Mouse (Mus musculus) heart, embryonic 13.5 days (tissue): ENCODE results near the gene Aebp1. TPM values are rescaled to one million over a fixed set of nuclear protein-coding genes. Genes with fewer than 3 reads are reported as not detected.
A peak's percentile ranks its signal among the peaks of the same experiment; 100 is the strongest.

ENCODE experiments used
- ATAC-seq: fragments of 200-750 bp; cut with Nextera tagmentation; 2 replicates; pipeline ENCODE4 v1.8.0; 2017; ENCODE audit warnings: moderate TSS enrichment; ENCODE audit not compliant: insufficient number of reproducible peaks, low FRiP score, low TSS enrichment; ENCODE audit errors: extremely low read depth
- H3K27ac ChIP-seq: fragments of 300-500 bp; sonication (generic); replicated peaks from 2 replicates; pipeline ENCODE4 v1.5.1; 2015; ENCODE audit warnings: moderate library complexity, mild to moderate bottlenecking, inconsistent platforms
- H3K27me3 ChIP-seq: fragments of 300-500 bp; sonication (generic); replicated peaks from 2 replicates; pipeline ENCODE4 v1.6.1; 2015; ENCODE audit warnings: mild to moderate bottlenecking, inconsistent platforms
- H3K36me3 ChIP-seq: fragments of 300-500 bp; sonication (generic); 2 replicates; pipeline ENCODE4 v1.6.1; 2015; ENCODE audit warnings: mild to moderate bottlenecking, inconsistent platforms
- H3K4me1 ChIP-seq: fragments of 300-500 bp; sonication (generic); 2 replicates; pipeline ENCODE4 v1.6.1; 2015; ENCODE audit warnings: inconsistent platforms
- H3K4me2 ChIP-seq: fragments of 300-500 bp; sonication (generic); 2 replicates; pipeline ENCODE4 v1.6.1; 2015; ENCODE audit warnings: inconsistent platforms, mild to moderate bottlenecking, moderate library complexity
- H3K4me3 ChIP-seq: fragments of 300-500 bp; sonication (generic); 2 replicates; pipeline ENCODE4 v1.5.1; 2015; ENCODE audit warnings: moderate library complexity, mild to moderate bottlenecking, inconsistent platforms
- H3K9ac ChIP-seq: fragments of 300-500 bp; sonication (generic); 2 replicates; pipeline ENCODE4 v1.6.1; 2015; ENCODE audit warnings: inconsistent platforms, mild to moderate bottlenecking, moderate library complexity
- H3K9me3 ChIP-seq: fragments of 300-500 bp; sonication (generic); 2 replicates; pipeline ENCODE4 v1.6.1; 2016; ENCODE audit warnings: inconsistent platforms
- WGBS: fragments of 180-500 bp; shearing (Covaris S2); methylation state at CpG from one replicate; pipeline ENCODE4 v1.1.7; 2015; ENCODE audit warnings: mixed read lengths; 5-methylcytosine and 5-hydroxymethylcytosine counted together
- polyA plus RNA-seq: library from polyadenylated mRNA; unstranded; fragments of >200 nt; fragmentation: Nextera tagmentation; extraction: Ambion mirVana; gene quantifications from 2 replicates; pipeline ENCODE4 v1.2.1, GENCODE M21; 2015

Gene Aebp1
- polyA plus RNA-seq = 32.3 and 36.1 TPM in 2 replicates

- H3K27ac ChIP-seq = no peak within 1 kb of the TSS
- WGBS = 1% methylated on average over 58 of the region's 59 CpGs
- peaks cover 17% of the 10 kb centered on the region for H3K36me3 ChIP-seq
- peak within 1 kb of the TSS; percentile 63 for H3K4me3 ChIP-seq
- H3K4me2 ChIP-seq = peak within 1 kb of the TSS; percentile 95
- H3K4me1 ChIP-seq = peaks cover 31% of the 10 kb centered on the region
- ATAC-seq = peak; percentile 38; the same call in 1 of the 2 replicates
- H3K9ac ChIP-seq = peak within 1 kb of the TSS; percentile 84
- no peaks in the 10 kb centered on the region for H3K9me3 ChIP-seq
- H3K27me3 ChIP-seq = peaks cover 35% of the 10 kb centered on the region; the same call in 1 of the 2 replicates
These were observed at the start of gene Aebp1 for GRCm38 (mm10) chr11:5861678-5862393. Gene Aebp1, plus strand, starts transcription at chr11:5861947.

GRCm38 (mm10) chr11:5813381-5813780, 48.4 kb upstream of the Aebp1 start:
- H3K36me3 ChIP-seq = no peaks in the 10 kb centered on the region
- WGBS = 77% methylated on average over 10 of the region's 10 CpGs
- no peak overlapping the region for H3K4me2 ChIP-seq
- no peak for ATAC-seq
- 0 out of 2 replicates have a peak, but pooled peaks cover 5% of the 10 kb centered on the region for H3K9me3 ChIP-seq
- no peaks in the 10 kb centered on the region for H3K4me1 ChIP-seq
- H3K27me3 ChIP-seq = no peaks in the 10 kb centered on the region
- H3K9ac ChIP-seq = no peak overlapping the region
- H3K27ac ChIP-seq = no peak overlapping the region
- H3K4me3 ChIP-seq = no peak overlapping the region

- Histone ChIP-seq H3K4me2 (no peak overlapping the region), H3K27ac (no peak overlapping the region), H3K9ac (no peak overlapping the region), H3K36me3 (no peaks in the 10 kb centered on the region), H3K4me1 (no peaks in the 10 kb centered on the region), H3K27me3 (no peaks in the 10 kb centered on the region), H3K4me3 (no peak overlapping the region), H3K9me3 (no peaks in the 10 kb centered on the region)
- no peak for ATAC-seq
- WGBS = 52% methylated on average over 2 of the region's 2 CpGs
These were observed 42.5 kb upstream of the Aebp1 start for GRCm38 (mm10) chr11:5819223-5819622.

GRCm38 (mm10) chr11:5825432-5825831, 36.3 kb upstream of the Aebp1 start:
- ATAC-seq = no peak
- Histone ChIP-seq H3K4me2 (no peak overlapping the region), H3K36me3 (peaks cover 34% of the 10 kb centered on the region), H3K27me3 (no peaks in the 10 kb centered on the region), H3K4me3 (no peak overlapping the region), H3K9ac (no peak overlapping the region), H3K27ac (no peak overlapping the region), H3K9me3 (no peaks in the 10 kb centered on the region), H3K4me1 (peaks cover 2% of the 10 kb centered on the region; the same call in 1 of the 2 replicates)

GRCm38 (mm10) chr11:5827931-5828330, 33.8 kb upstream of the Aebp1 start:
- 79% methylated on average over 5 of the region's 5 CpGs for WGBS
- Histone ChIP-seq H3K27ac (no peak overlapping the region), H3K27me3 (no peaks in the 10 kb centered on the region), H3K4me3 (no peak overlapping the region), H3K36me3 (peaks cover 59% of the 10 kb centered on the region), H3K9me3 (no peaks in the 10 kb centered on the region), H3K4me2 (no peak overlapping the region), H3K4me1 (peaks cover 8% of the 10 kb centered on the region; the same call in 1 of the 2 replicates), H3K9ac (no peak overlapping the region)
- ATAC-seq = no peak

GRCm38 (mm10) chr11:5828509-5829191, 33.1 kb upstream of the Aebp1 start:
- H3K27ac ChIP-seq = no peak overlapping the region
- no peak overlapping the region for H3K4me2 ChIP-seq
- no peak overlapping the region for H3K9ac ChIP-seq
- no peak overlapping the region for H3K4me3 ChIP-seq
- H3K36me3 ChIP-seq = peaks cover 66% of the 10 kb centered on the region
- 75% methylated on average over 11 of the region's 11 CpGs for WGBS
- H3K4me1 ChIP-seq = peaks cover 8% of the 10 kb centered on the region; the same call in 1 of the 2 replicates
- ATAC-seq = no peak
- no peaks in the 10 kb centered on the region for H3K9me3 ChIP-seq
- H3K27me3 ChIP-seq = no peaks in the 10 kb centered on the region

GRCm38 (mm10) chr11:5829327-5829726, 32.4 kb upstream of the Aebp1 start:
- 91% methylated on average over 12 of the region's 12 CpGs for WGBS
- Histone ChIP-seq H3K27me3 (no peaks in the 10 kb centered on the region), H3K9me3 (no peaks in the 10 kb centered on the region), H3K27ac (no peak overlapping the region), H3K36me3 (peaks cover 73% of the 10 kb centered on the region), H3K9ac (no peak overlapping the region), H3K4me2 (no peak overlapping the region), H3K4me1 (peaks cover 8% of the 10 kb centered on the region; the same call in 1 of the 2 replicates), H3K4me3 (no peak overlapping the region)
- no peak for ATAC-seq

- Histone ChIP-seq H3K9ac (no peak overlapping the region), H3K4me1 (peaks cover 22% of the 10 kb centered on the region), H3K27me3 (no peaks in the 10 kb centered on the region), H3K4me2 (no peak overlapping the region), H3K27ac (no peak overlapping the region), H3K36me3 (peaks cover 58% of the 10 kb centered on the region), H3K4me3 (no peak overlapping the region), H3K9me3 (no peaks in the 10 kb centered on the region)
- no peak for ATAC-seq
- WGBS = 77% methylated on average over 9 of the region's 9 CpGs
These were observed 27.2 kb upstream of the Aebp1 start for GRCm38 (mm10) chr11:5834506-5834905.

GRCm38 (mm10) chr11:5835057-5835456, 26.7 kb upstream of the Aebp1 start:
- no peak overlapping the region for H3K4me2 ChIP-seq
- H3K27ac ChIP-seq = no peak overlapping the region
- no peaks in the 10 kb centered on the region for H3K9me3 ChIP-seq
- H3K27me3 ChIP-seq = no peaks in the 10 kb centered on the region
- peaks cover 53% of the 10 kb centered on the region for H3K36me3 ChIP-seq
- peaks cover 22% of the 10 kb centered on the region for H3K4me1 ChIP-seq
- no peak for ATAC-seq
- WGBS = 84% methylated on average over 7 of the region's 7 CpGs
- H3K9ac ChIP-seq = no peak overlapping the region
- H3K4me3 ChIP-seq = no peak overlapping the region

- H3K27ac ChIP-seq = no peak overlapping the region
- H3K27me3 ChIP-seq = no peaks in the 10 kb centered on the region
- H3K4me2 ChIP-seq = no peak overlapping the region
- H3K9ac ChIP-seq = no peak overlapping the region
- ATAC-seq = no peak
- peaks cover 14% of the 10 kb centered on the region for H3K4me1 ChIP-seq
- no peak overlapping the region for H3K4me3 ChIP-seq
- peaks cover 43% of the 10 kb centered on the region for H3K36me3 ChIP-seq
- H3K9me3 ChIP-seq = 0 out of 2 replicates have a peak, but pooled peaks cover 6% of the 10 kb centered on the region
- WGBS = 43% methylated on average over 1 of the region's 1 CpGs
These were observed 25.6 kb upstream of the Aebp1 start for GRCm38 (mm10) chr11:5836126-5836525.

- H3K9me3 ChIP-seq = 0 out of 2 replicates have a peak, but pooled peaks cover 6% of the 10 kb centered on the region
- H3K4me3 ChIP-seq = peak within 1 kb of the TSS; percentile 80
- peaks cover 29% of the 10 kb centered on the region for H3K36me3 ChIP-seq
- peaks cover 14% of the 10 kb centered on the region for H3K4me1 ChIP-seq
- peak within 1 kb of the TSS; percentile 96 for H3K4me2 ChIP-seq
- H3K27me3 ChIP-seq = no peaks in the 10 kb centered on the region
- peak; percentile 86 for ATAC-seq
- peak within 1 kb of the TSS; percentile 93 for H3K9ac ChIP-seq
- peak within 1 kb of the TSS; percentile 78 for H3K27ac ChIP-seq
- WGBS = under 1% methylated on average over 62 of the region's 63 CpGs
These were observed 24.2 kb upstream of the Aebp1 start, which contains the start of gene Polm for GRCm38 (mm10) chr11:5837251-5838246. Gene Polm, minus strand, starts transcription at chr11:5838016.
